Mouse (Mus musculus) intestine, postnatal 0 days (tissue): Measurements from ENCODE around the gene Armc8. TPM values are rescaled to one million over a fixed set of nuclear protein-coding genes. Genes with fewer than 3 reads are reported as not detected.

Experiments used
- ATAC-seq: fragments of 200-750 bp; cut with Nextera tagmentation; 2 replicates; pipeline ENCODE4 v1.8.0; 2017; ENCODE audit warnings: mild to moderate bottlenecking, moderate TSS enrichment, moderate library complexity
- H3K27ac ChIP-seq: fragments of 300-500 bp; sonication (generic); 2 replicates; pipeline ENCODE4 v1.5.1; 2014; ENCODE audit warnings: mild to moderate bottlenecking, low read depth, low read length, moderate library complexity
- H3K27me3 ChIP-seq: fragments of 300-500 bp; sonication (generic); replicated peaks from 2 replicates; pipeline ENCODE4 v1.6.1; 2014; ENCODE audit warnings: low read length, mixed read lengths; ENCODE audit not compliant: control insufficient read depth, insufficient read depth
- H3K36me3 ChIP-seq: fragments of 300-500 bp; sonication (generic); 2 replicates; pipeline ENCODE4 v1.6.1; 2014; ENCODE audit warnings: mild to moderate bottlenecking, moderate library complexity; ENCODE audit not compliant: control insufficient read depth, insufficient read depth
- H3K4me1 ChIP-seq: fragments of 300-500 bp; sonication (generic); replicated peaks from 2 replicates; pipeline ENCODE4 v1.6.1; 2014; ENCODE audit warnings: antibody characterized with exemption, low read length, mixed read lengths; ENCODE audit not compliant: control insufficient read depth, insufficient read depth
- H3K4me2 ChIP-seq: fragments of 300-500 bp; sonication (generic); replicated peaks from 2 replicates; pipeline ENCODE4 v1.6.1; 2014; ENCODE audit warnings: low read depth, mild to moderate bottlenecking, moderate library complexity
- H3K4me3 ChIP-seq: fragments of 300-500 bp; sonication (generic); 2 replicates; pipeline ENCODE4 v1.5.1; 2014; ENCODE audit warnings: low read depth, low read length
- H3K9ac ChIP-seq: fragments of 300-500 bp; sonication (generic); 2 replicates; pipeline ENCODE4 v1.6.1; 2014; ENCODE audit warnings: mild to moderate bottlenecking, low read depth, low read length
- H3K9me3 ChIP-seq: fragments of 300-500 bp; sonication (generic); 2 replicates; pipeline ENCODE4 v1.6.1; 2016; ENCODE audit warnings: mixed run types; ENCODE audit not compliant: control insufficient read depth
- CTCF ChIP-seq: sonication (generic); IDR thresholded peaks from 2 replicates; pipeline ENCODE4 v1.5.1; 2016; ENCODE audit warnings: low read depth, mild to moderate bottlenecking, control low read depth, antibody characterized with exemption, moderate library complexity
- WGBS: fragments of 180-500 bp; shearing (Covaris S2); extraction: QIAGEN DNeasy Blood & Tissue Kit; methylation state at CpG from one replicate; pipeline ENCODE4 v1.1.7; 2014; 5-methylcytosine and 5-hydroxymethylcytosine counted together
- polyA plus RNA-seq: library from polyadenylated mRNA; unstranded; fragments of >200 nt; fragmentation: Nextera tagmentation; extraction: Ambion mirVana; gene quantifications from 2 replicates; pipeline ENCODE4 v1.2.1, GENCODE M21; 2015

The Armc8 gene
- polyA plus RNA-seq, 1 experiment from 2014 or later = 14.0 TPM

- Histone ChIP-seq H3K4me1 (no peaks in the 10 kb centered on the region), H3K27ac (no peak overlapping the region), H3K4me3 (no peak overlapping the region), H3K4me2 (no peak overlapping the region), H3K36me3 (no peaks in the 10 kb centered on the region), H3K27me3 (no peaks in the 10 kb centered on the region), H3K9ac (no peak overlapping the region), H3K9me3 (no peaks in the 10 kb centered on the region)
- no peak for ATAC-seq
- TF ChIP-seq CTCF = no peak
- 84% methylated on average over 7 of the region's 7 CpGs for WGBS
These were observed 9.7 kb downstream of the Armc8 start for GRCm38 (mm10) chr9:99558824-99559556.

DNA sequence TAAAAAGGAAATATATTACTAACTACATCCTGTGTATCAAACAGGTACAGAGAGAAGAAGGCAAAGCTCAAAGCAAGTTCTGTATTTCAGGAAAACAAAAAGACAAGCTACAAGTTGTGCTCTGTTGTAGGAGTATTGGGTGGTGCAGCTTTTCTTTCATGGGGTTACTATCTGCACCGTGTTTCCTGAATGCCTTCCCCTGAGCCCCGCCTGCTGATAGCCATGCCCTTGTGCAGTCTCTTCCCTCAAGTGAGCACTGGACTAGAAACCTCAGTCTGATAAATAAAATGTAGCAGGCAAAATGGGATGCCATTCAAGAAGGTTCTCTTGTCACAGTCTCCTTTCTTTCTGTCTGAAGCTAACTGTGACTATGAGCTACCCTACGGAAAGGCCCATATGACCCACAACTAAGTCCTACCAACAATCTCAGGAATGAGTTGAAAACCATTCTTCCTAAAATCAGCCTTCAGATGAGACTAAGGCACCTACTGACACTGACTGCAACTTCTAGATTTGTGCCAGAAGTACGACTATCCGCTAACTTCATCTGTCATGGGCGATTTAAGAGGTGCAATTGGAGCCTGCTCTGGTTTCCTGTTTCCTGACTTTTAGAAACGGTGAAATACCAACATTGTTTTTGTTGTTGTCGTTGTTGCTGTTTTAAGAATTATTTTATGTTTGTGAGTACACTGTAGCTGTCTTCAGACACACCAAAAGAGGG, 11.0 kb downstream of the Armc8 start:
- ATAC-seq = no peak
- 74% methylated on average over 8 of the region's 8 CpGs for WGBS

GRCm38 (mm10) chr9:99555253-99555652, 13.4 kb downstream of the Armc8 start:
- Histone ChIP-seq H3K4me3 (no peak overlapping the region), H3K9me3 (no peaks in the 10 kb centered on the region), H3K27me3 (no peaks in the 10 kb centered on the region), H3K4me2 (no peak overlapping the region), H3K9ac (no peak overlapping the region), H3K36me3 (no peaks in the 10 kb centered on the region), H3K27ac (no peak overlapping the region), H3K4me1 (no peaks in the 10 kb centered on the region)
- no peak for ATAC-seq
- 50% methylated on average over 3 of the region's 3 CpGs for WGBS
- no peak for TF ChIP-seq CTCF

More for the DNA sequence above, 11.0 kb downstream of the Armc8 start:
- H3K36me3 ChIP-seq = no peaks in the 10 kb centered on the region
- no peaks in the 10 kb centered on the region for H3K9me3 ChIP-seq
- H3K4me1 ChIP-seq = no peaks in the 10 kb centered on the region
- no peak overlapping the region for H3K4me2 ChIP-seq
- TF ChIP-seq CTCF = no peak
- H3K27ac ChIP-seq = no peak overlapping the region
- H3K9ac ChIP-seq = no peak overlapping the region
- H3K4me3 ChIP-seq = no peak overlapping the region
- no peaks in the 10 kb centered on the region for H3K27me3 ChIP-seq

DNA sequence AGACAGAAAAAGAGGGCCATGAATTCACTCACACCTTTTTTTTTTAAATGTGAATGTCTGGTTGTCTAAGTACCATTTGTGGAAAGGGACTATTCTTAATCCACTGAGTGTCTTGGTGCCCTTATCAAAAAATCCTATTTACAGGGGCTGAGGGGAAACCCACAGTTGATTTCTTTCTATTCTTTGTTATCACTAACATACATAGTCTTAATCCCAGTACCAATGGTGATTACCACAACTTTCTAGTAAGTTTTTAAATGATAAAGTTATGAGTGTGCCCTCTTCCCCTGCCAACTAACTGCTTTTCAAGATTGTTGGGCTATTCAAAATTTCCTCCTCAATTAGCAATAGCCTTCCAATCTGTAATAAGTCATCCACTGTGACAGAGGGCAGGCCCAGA, 14.6 kb downstream of the Armc8 start:
- Histone ChIP-seq H3K27me3 (no peaks in the 10 kb centered on the region), H3K9me3 (no peaks in the 10 kb centered on the region), H3K9ac (no peak overlapping the region), H3K27ac (no peak overlapping the region), H3K36me3 (no peaks in the 10 kb centered on the region), H3K4me1 (no peaks in the 10 kb centered on the region), H3K4me2 (no peak overlapping the region), H3K4me3 (no peak overlapping the region)
- no peak for TF ChIP-seq CTCF
- ATAC-seq = no peak

GRCm38 (mm10) chr9:99553049-99553448, 15.7 kb downstream of the Armc8 start:
- no peak overlapping the region for H3K27ac ChIP-seq
- H3K4me2 ChIP-seq = no peak overlapping the region
- H3K9me3 ChIP-seq = no peaks in the 10 kb centered on the region
- H3K4me3 ChIP-seq = no peak overlapping the region
- H3K36me3 ChIP-seq = no peaks in the 10 kb centered on the region
- no peak overlapping the region for H3K9ac ChIP-seq
- H3K4me1 ChIP-seq = no peaks in the 10 kb centered on the region
- no peaks in the 10 kb centered on the region for H3K27me3 ChIP-seq
- no peak for ATAC-seq
- 92% methylated on average over 2 of the region's 2 CpGs for WGBS
- no peak for TF ChIP-seq CTCF

DNA sequence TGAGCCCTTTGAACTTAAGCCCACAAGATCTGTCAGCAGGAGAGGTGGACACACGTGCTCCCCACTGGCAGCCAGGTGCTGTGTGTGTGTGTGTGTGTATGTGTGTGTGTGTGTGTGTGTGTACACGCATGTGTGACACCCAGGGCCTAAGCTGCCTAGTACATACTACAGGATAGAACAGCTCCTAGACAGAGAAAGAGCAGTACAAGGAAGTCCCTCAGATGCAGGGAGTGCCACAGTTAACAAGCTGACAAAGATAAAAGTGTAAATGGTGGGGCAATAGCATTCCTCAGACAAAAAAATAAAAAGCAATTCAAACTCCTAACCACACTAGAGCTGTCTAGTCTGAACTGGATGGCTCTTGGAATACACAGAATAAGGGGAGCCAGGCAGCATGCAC, 16.6 kb downstream of the Armc8 start:
- ATAC-seq = peak; percentile 84
- Histone ChIP-seq H3K9me3 (no peaks in the 10 kb centered on the region), H3K27me3 (no peaks in the 10 kb centered on the region), H3K4me1 (no peaks in the 10 kb centered on the region), H3K36me3 (no peaks in the 10 kb centered on the region), H3K27ac (no peak overlapping the region), H3K4me2 (no peak overlapping the region), H3K4me3 (no peak overlapping the region), H3K9ac (no peak overlapping the region)
- TF ChIP-seq CTCF = no peak
- 45% methylated on average over 2 of the region's 2 CpGs for WGBS
